Mouse (Mus musculus): ENCODE data around the gene Arsb.

GRCm38 (mm10) chr13:93785329-93785728, 13.9 kb downstream of the Arsb start:
- TF ChIP-seq CTCF (IDR thresholded peaks at IDR 0.05; ENCODE audit: insufficient read depth, low read depth, low read length) (no peak), POLR2A (IDR thresholded peaks at IDR 0.05; ENCODE audit: insufficient read depth, low read depth, low read length) (no peak)
